Comparison of ENCODE assay signal across 21 mouse cellular contexts in genomic region chr14:72294631-72295030, GRCm38 (mm10).
DNase-seq lines count a peak whose midpoint lies in the region; ATAC-seq and TF ChIP-seq lines count a peak whose summit lies in the region.
"Had no signal": no experiment of that assay in that cellular context is flagged by ENCODE, and none has a peak within 500 bp of the region (broad histone marks: within the 10 kb centered on the region; RNA-seq: fewer than 3 reads in every experiment).

No protein-coding gene starts in this region.

- peaks cover 20% of the 10 kb centered on the region for H3K4me1 ChIP-seq in kidney, embryonic 15.5 days
- no peaks in the 10 kb centered on the region; the same call in 1 of the 2 replicates for H3K4me1 ChIP-seq in midbrain, embryonic 14.5 days (ENCODE audit: control insufficient read depth, insufficient read depth, low read length)
- peaks cover 28% of the 10 kb centered on the region for H3K4me1 ChIP-seq in neural tube, embryonic 15.5 days
- no peaks in the 10 kb centered on the region for H3K4me1 ChIP-seq in forebrain, postnatal 0 days (ENCODE audit: insufficient read depth)
- H3K4me1 ChIP-seq: embryonic facial prominence, embryonic 13.5 days; forebrain, embryonic 12.5 days had no signal

- WGBS in kidney, embryonic 15.5 days = 16% methylated on average over 6 of the region's 6 CpGs
- WGBS in midbrain, embryonic 14.5 days = 39% methylated on average over 6 of the region's 6 CpGs
- 27% methylated on average over 6 of the region's 6 CpGs for WGBS in neural tube, embryonic 15.5 days
- WGBS in forebrain, postnatal 0 days = 41% methylated on average over 6 of the region's 6 CpGs

- 0 out of 2 replicates have a peak, but pooled peaks have one; percentile 30 for ATAC-seq in kidney, embryonic 15.5 days (replicated peaks; ENCODE audit: low FRiP score)
- no peak for ATAC-seq in midbrain, embryonic 14.5 days (ENCODE audit: low FRiP score, low TSS enrichment)
- no peak for ATAC-seq in neural tube, embryonic 15.5 days (ENCODE audit: low FRiP score)
- no peak for ATAC-seq in forebrain, postnatal 0 days
- ATAC-seq in CD4-positive, CD25-positive, alpha-beta regulatory T cell, adult 4 months = no peak
- ATAC-seq: activated CD4-positive, CD25-positive, alpha-beta regulatory T cell, adult 4 months had no signal

- no peaks in the 10 kb centered on the region for H3K9me3 ChIP-seq in kidney, embryonic 15.5 days (replicated peaks)
- H3K9me3 ChIP-seq in midbrain, embryonic 14.5 days (ENCODE audit: control insufficient read depth, low read length) = no peaks in the 10 kb centered on the region
- H3K9me3 ChIP-seq in neural tube, embryonic 15.5 days (replicated peaks) = no peaks in the 10 kb centered on the region
- H3K9me3 ChIP-seq in forebrain, postnatal 0 days (ENCODE audit: low read length) = no peaks in the 10 kb centered on the region
- H3K9me3 ChIP-seq: embryonic facial prominence, embryonic 13.5 days; forebrain, embryonic 12.5 days; heart, embryonic 15.5 days; hindbrain, embryonic 13.5 days had no signal

- H3K4me2 ChIP-seq in kidney, embryonic 15.5 days = peak overlapping the region; percentile 39; the same call in 1 of the 2 replicates
- H3K4me2 ChIP-seq in midbrain, embryonic 14.5 days (ENCODE audit: low read length) = no peak overlapping the region
- peak overlapping the region; percentile 46; the same call in 1 of the 2 replicates for H3K4me2 ChIP-seq in neural tube, embryonic 15.5 days
- H3K4me2 ChIP-seq in forebrain, postnatal 0 days (ENCODE audit: low read depth) = no peak overlapping the region
- H3K4me2 ChIP-seq: forebrain, embryonic 12.5 days; heart, embryonic 11.5 days; heart, embryonic 15.5 days had no signal

- no peak for TF ChIP-seq CTCF in forebrain, postnatal 0 days (IDR thresholded peaks at IDR 0.05; ENCODE audit: low read depth)

- H3K9ac ChIP-seq in kidney, embryonic 15.5 days = no peak overlapping the region
- no peak overlapping the region for H3K9ac ChIP-seq in midbrain, embryonic 14.5 days (replicated peaks; ENCODE audit: low read length)
- H3K9ac ChIP-seq in neural tube, embryonic 15.5 days (replicated peaks) = no peak overlapping the region
- no peak overlapping the region for H3K9ac ChIP-seq in forebrain, postnatal 0 days
- H3K9ac ChIP-seq: embryonic facial prominence, embryonic 13.5 days; forebrain, embryonic 12.5 days; heart, embryonic 15.5 days had no signal

- peaks cover 3% of the 10 kb centered on the region; the same call in 1 of the 2 replicates for H3K27me3 ChIP-seq in kidney, embryonic 15.5 days
- H3K27me3 ChIP-seq in midbrain, embryonic 14.5 days (ENCODE audit: control insufficient read depth, insufficient read depth, low read length) = no peaks in the 10 kb centered on the region
- H3K27me3 ChIP-seq in neural tube, embryonic 15.5 days (replicated peaks) = no peaks in the 10 kb centered on the region
- H3K27me3 ChIP-seq in forebrain, postnatal 0 days (ENCODE audit: insufficient read depth, low read length) = no peaks in the 10 kb centered on the region
- H3K27me3 ChIP-seq: hindbrain, embryonic 13.5 days had no signal

- no peak overlapping the region for H3K27ac ChIP-seq in kidney, embryonic 15.5 days
- H3K27ac ChIP-seq in midbrain, embryonic 14.5 days (replicated peaks; ENCODE audit: low read depth, low read length) = no peak overlapping the region
- H3K27ac ChIP-seq in neural tube, embryonic 15.5 days (replicated peaks) = no peak overlapping the region
- H3K27ac ChIP-seq in forebrain, postnatal 0 days (ENCODE audit: low read depth, low read length) = no peak overlapping the region
- H3K27ac ChIP-seq: embryonic facial prominence, embryonic 13.5 days; forebrain, embryonic 12.5 days; gastrocnemius, adult 2 months; heart, embryonic 15.5 days; hindbrain, embryonic 13.5 days had no signal

- no peak for DNase-seq in kidney, postnatal 14 days
- DNase-seq in retina, postnatal 1 day = peak; percentile 8
- DNase-seq in retina, embryonic 14.5 days (ENCODE audit: low spot score) = no peak
- DNase-seq in midbrain, embryonic 14.5 days = peak; percentile 18
- DNase-seq in forebrain, postnatal 0 days = no peak
- DNase-seq: adrenal gland, postnatal 14 days; cerebellum, adult 11-12 months; cerebellum, adult 9-10 months; gastrocnemius, adult 2 months; gastrocnemius, postnatal 25 days; heart, adult 18-20 months; heart, postnatal 14 days had no signal

- no peak overlapping the region for H3K4me3 ChIP-seq in kidney, embryonic 15.5 days (replicated peaks)
- H3K4me3 ChIP-seq in midbrain, embryonic 14.5 days (replicated peaks; ENCODE audit: low read depth, low read length) = no peak overlapping the region
- H3K4me3 ChIP-seq in neural tube, embryonic 15.5 days (replicated peaks) = no peak overlapping the region
- no peak overlapping the region for H3K4me3 ChIP-seq in forebrain, postnatal 0 days (ENCODE audit: low read depth, low read length)
- H3K4me3 ChIP-seq: embryonic facial prominence, embryonic 13.5 days; forebrain, embryonic 12.5 days; gastrocnemius, adult 2 months; heart, embryonic 15.5 days; hindbrain, embryonic 13.5 days had no signal

- H3K36me3 ChIP-seq in kidney, embryonic 15.5 days = no peaks in the 10 kb centered on the region
- no peaks in the 10 kb centered on the region for H3K36me3 ChIP-seq in midbrain, embryonic 14.5 days (ENCODE audit: control insufficient read depth, insufficient read depth, low read length)
- no peaks in the 10 kb centered on the region for H3K36me3 ChIP-seq in neural tube, embryonic 15.5 days
- no peaks in the 10 kb centered on the region for H3K36me3 ChIP-seq in forebrain, postnatal 0 days (ENCODE audit: insufficient read depth)
- H3K36me3 ChIP-seq: embryonic facial prominence, embryonic 13.5 days; forebrain, embryonic 12.5 days; heart, embryonic 15.5 days; hindbrain, embryonic 13.5 days had no signal

Comparison
In these comparisons a context has a peak if more than half of its experiments do, and no peak if none do; other contexts are left out.
1. DNase-seq: peak in retina, postnatal 1 day (single experiment) and midbrain, embryonic 14.5 days (single experiment); none in kidney, postnatal 14 days (single experiment), retina, embryonic 14.5 days (single experiment) and forebrain, postnatal 0 days (single experiment).
2. H3K4me2 ChIP-seq: peak in kidney, embryonic 15.5 days (single experiment) and neural tube, embryonic 15.5 days (single experiment); none in midbrain, embryonic 14.5 days (single experiment) and forebrain, postnatal 0 days (single experiment).